Mouse (Mus musculus): ENCODE results near the gene Grip1. TPM values are rescaled to one million over a fixed set of nuclear protein-coding genes. Genes with fewer than 3 reads are reported as not detected.

Gene Grip1
- polyA plus RNA-seq, 1 experiment from 2014 or later, result 0.87 TPM

DNA sequence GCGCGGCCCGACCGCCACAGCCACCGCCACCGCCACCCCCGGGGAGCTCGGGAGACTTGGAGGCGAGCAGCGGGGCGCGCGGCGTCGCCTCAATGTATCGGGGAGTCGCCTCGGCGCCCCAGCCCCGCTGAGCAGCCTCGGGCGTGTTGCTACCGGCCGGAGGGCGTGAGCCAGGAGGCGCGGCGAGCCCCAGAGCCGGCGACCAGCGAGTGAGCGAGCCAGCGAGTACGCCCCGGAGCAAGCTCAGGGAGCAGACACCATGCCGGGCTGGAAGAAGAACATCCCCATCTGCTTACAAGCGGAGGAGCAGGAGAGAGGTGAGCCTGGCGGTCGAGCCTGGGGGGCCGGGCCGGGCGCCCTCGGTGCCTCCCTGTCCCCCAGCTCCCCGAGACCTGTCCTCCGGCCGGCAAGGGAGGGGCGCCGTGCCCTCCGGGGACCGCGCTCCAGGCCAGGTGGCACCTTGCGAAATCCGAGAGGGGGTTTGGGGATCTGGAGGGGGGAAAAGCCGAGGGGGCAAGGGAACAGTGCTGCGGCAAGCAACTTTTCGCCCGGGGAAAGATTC is 557 bp downstream of the Grip1 start:
- DNase-seq (ENCODE audit: low spot score), result no peak
- H3K36me3 ChIP-seq (ENCODE audit: control insufficient read depth, insufficient read depth, low read length), result no peaks in the 10 kb centered on the region
- H3K4me3 ChIP-seq (ENCODE audit: low read depth, low read length), result peak overlapping the region; percentile 72
- peak; percentile 78 for ATAC-seq (ENCODE audit: low FRiP score, low TSS enrichment)
- H3K27ac ChIP-seq (replicated peaks), result peak overlapping the region; percentile 30; the same call in 1 of the 2 replicates
- no peaks in the 10 kb centered on the region for H3K9me3 ChIP-seq (ENCODE audit: control insufficient read depth, low read length)
- WGBS, result 0% methylated on average over 28 of the region's 57 CpGs
- H3K27me3 ChIP-seq (ENCODE audit: control insufficient read depth, insufficient read depth, low read length), result no peaks in the 10 kb centered on the region
- H3K9ac ChIP-seq (ENCODE audit: low read length), result peak overlapping the region; percentile 63
- peak overlapping the region; percentile 99 for H3K4me2 ChIP-seq (replicated peaks; ENCODE audit: low read depth)
- TF ChIP-seq EP300 (optimal IDR thresholded peaks at IDR 0.05), result no peak
- TF ChIP-seq CTCF (IDR thresholded peaks at IDR 0.05; ENCODE audit: low read depth), result no peak
- H3K4me1 ChIP-seq (replicated peaks; ENCODE audit: control insufficient read depth, insufficient read depth), result no peaks in the 10 kb centered on the region

DNA sequence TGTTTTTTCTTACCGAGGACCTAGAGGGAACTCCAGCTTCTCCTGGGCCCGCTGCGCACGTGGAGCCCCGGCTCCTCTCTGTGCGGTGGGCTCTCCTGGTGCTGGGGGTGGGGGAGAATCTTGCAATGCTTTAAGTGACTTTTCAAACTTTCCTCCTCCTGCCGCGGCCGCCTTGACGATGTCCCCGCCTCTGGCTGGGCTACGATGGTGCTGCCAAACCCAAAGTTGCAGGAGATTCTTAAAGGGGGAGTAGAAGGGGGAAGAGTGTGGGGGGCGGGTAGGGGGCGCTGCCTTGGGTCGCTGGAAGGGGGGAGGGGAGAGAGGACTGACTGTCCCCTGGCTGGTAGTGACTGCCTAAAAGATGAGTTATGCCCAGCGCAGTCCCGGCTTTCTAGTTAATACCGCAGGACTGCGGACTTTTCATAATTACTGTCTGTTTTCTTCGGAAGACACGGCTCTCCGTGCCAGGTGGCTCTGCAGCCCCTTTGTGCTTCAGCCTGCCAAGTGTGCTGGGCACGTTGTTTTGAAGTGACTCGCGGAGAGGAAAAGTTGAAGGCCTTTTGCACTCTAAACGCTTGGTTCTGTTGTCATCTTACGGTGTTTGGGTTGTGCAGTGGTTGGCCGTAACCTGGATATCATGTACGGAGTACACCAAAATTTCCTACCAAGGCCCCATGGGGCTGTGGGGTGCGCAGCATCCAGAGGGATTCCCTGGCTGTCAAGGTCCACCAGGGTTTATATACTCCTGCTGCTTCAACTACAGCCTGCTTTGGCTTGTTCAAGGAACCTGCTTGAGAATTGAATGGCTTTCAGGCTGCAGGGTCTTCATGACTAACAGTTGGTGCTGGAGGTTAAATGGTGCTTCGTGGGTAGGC is 1.3 kb downstream of the Grip1 start:
- Histone ChIP-seq H3K27me3 (ENCODE audit: control insufficient read depth, insufficient read depth, low read length) (no peaks in the 10 kb centered on the region), H3K4me1 (replicated peaks; ENCODE audit: control insufficient read depth, insufficient read depth) (no peaks in the 10 kb centered on the region), H3K4me2 (replicated peaks; ENCODE audit: low read depth) (peak overlapping the region; percentile 99), H3K36me3 (ENCODE audit: control insufficient read depth, insufficient read depth, low read length) (no peaks in the 10 kb centered on the region), H3K9me3 (ENCODE audit: control insufficient read depth, low read length) (no peaks in the 10 kb centered on the region), H3K4me3 (ENCODE audit: low read depth, low read length) (peak overlapping the region; percentile 72), H3K9ac (ENCODE audit: low read length) (peak overlapping the region; percentile 63), H3K27ac (replicated peaks) (no peak overlapping the region)
- TF ChIP-seq CTCF (IDR thresholded peaks at IDR 0.05; ENCODE audit: low read depth), result no peak
- no peak for TF ChIP-seq EP300 (optimal IDR thresholded peaks at IDR 0.05)
- no peak for ATAC-seq (ENCODE audit: low FRiP score, low TSS enrichment)
- WGBS, result under 1% methylated on average over 30 of the region's 31 CpGs
- DNase-seq (ENCODE audit: low spot score), result peak; percentile 24

DNA sequence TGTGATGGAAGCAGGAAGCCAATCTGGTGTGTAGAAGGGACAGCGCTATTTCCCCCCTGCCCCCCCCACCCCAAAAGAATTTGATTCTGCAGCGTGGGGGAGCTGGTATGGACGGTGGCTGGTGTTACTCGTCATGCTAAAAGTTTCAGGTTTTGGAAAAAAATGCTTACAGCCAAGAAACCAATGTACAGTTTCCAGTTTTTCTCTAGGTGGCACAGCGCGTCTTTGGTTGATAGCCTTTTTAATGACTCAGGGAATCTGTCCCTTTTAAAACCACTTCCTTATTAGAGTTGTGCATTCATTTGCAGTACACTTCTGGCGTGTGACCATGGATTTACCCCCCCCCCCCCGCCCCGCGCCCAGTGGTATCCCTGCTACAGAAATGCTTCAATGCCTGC is 1.9 kb downstream of the Grip1 start:
- peak overlapping the region; percentile 99 for H3K4me2 ChIP-seq (replicated peaks; ENCODE audit: low read depth)
- no peak for ATAC-seq (ENCODE audit: low FRiP score, low TSS enrichment)
- H3K4me3 ChIP-seq (ENCODE audit: low read depth, low read length), result no peak overlapping the region
- no peaks in the 10 kb centered on the region for H3K9me3 ChIP-seq (ENCODE audit: control insufficient read depth, low read length)
- no peak for DNase-seq (ENCODE audit: low spot score)
- no peak overlapping the region for H3K9ac ChIP-seq (ENCODE audit: low read length)
- no peaks in the 10 kb centered on the region for H3K4me1 ChIP-seq (replicated peaks; ENCODE audit: control insufficient read depth, insufficient read depth)
- 15% methylated on average over 10 of the region's 10 CpGs for WGBS
- no peak overlapping the region for H3K27ac ChIP-seq (replicated peaks)
- H3K36me3 ChIP-seq (ENCODE audit: control insufficient read depth, insufficient read depth, low read length), result no peaks in the 10 kb centered on the region
- TF ChIP-seq CTCF (IDR thresholded peaks at IDR 0.05; ENCODE audit: low read depth) (no peak), EP300 (optimal IDR thresholded peaks at IDR 0.05) (no peak)
- H3K27me3 ChIP-seq (ENCODE audit: control insufficient read depth, insufficient read depth, low read length), result no peaks in the 10 kb centered on the region

DNA sequence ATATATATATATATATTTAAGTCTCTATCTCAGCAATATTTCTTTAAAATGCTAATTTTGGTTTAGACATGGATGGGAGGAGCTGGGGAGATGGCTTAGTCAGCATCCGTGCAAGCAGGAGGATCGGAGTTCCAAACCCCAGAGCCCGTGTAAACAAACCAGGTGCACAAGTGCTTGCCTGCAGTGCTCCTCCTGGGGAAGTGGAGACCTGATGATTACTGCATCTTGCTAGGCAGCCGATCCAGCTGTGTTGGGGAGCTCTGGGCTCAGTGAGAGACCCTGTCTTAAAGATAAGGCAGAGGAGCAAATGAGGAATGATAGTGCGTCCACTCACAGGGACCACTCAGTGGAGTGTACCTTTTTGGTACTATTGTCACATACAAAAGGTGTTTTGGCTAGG is 3.5 kb downstream of the Grip1 start:
- Histone ChIP-seq H3K36me3 (ENCODE audit: control insufficient read depth, insufficient read depth, low read length) (no peaks in the 10 kb centered on the region), H3K4me2 (replicated peaks; ENCODE audit: low read depth) (no peak overlapping the region), H3K27ac (replicated peaks) (no peak overlapping the region), H3K27me3 (ENCODE audit: control insufficient read depth, insufficient read depth, low read length) (no peaks in the 10 kb centered on the region), H3K9ac (ENCODE audit: low read length) (no peak overlapping the region), H3K4me1 (replicated peaks; ENCODE audit: control insufficient read depth, insufficient read depth) (no peaks in the 10 kb centered on the region), H3K9me3 (ENCODE audit: control insufficient read depth, low read length) (no peaks in the 10 kb centered on the region), H3K4me3 (ENCODE audit: low read depth, low read length) (no peak overlapping the region)
- ATAC-seq (ENCODE audit: low FRiP score, low TSS enrichment) (no peak), DNase-seq (ENCODE audit: low spot score) (no peak)
- 87% methylated on average over 5 of the region's 5 CpGs for WGBS
- TF ChIP-seq CTCF (IDR thresholded peaks at IDR 0.05; ENCODE audit: low read depth) (no peak), EP300 (optimal IDR thresholded peaks at IDR 0.05) (no peak)

DNA sequence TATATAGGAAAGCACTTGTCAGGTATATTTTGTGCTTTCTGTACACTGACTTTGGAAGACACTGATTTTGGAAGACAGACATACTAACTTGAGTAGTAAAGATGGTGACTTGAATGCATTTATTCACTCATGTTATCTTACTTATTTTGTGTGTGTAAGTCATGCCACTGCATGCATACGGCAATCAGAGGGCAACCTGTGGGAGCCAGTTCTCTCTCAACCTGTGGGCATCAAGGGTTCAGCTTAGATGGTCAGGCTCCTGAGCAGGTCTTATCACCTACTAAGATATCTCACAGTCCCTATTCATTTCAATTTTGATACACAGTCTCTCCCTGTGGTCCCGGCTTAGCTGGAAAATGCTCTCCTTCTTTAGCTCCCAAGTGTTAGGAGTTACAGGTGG is 5.4 kb downstream of the Grip1 start:
- no peak overlapping the region for H3K4me3 ChIP-seq (ENCODE audit: low read depth, low read length)
- TF ChIP-seq CTCF (IDR thresholded peaks at IDR 0.05; ENCODE audit: low read depth), result no peak
- no peak for TF ChIP-seq EP300 (optimal IDR thresholded peaks at IDR 0.05)
- no peaks in the 10 kb centered on the region for H3K27me3 ChIP-seq (ENCODE audit: control insufficient read depth, insufficient read depth, low read length)
- H3K27ac ChIP-seq (replicated peaks), result no peak overlapping the region
- ATAC-seq (ENCODE audit: low FRiP score, low TSS enrichment) (no peak), DNase-seq (ENCODE audit: low spot score) (no peak)
- H3K4me1 ChIP-seq (replicated peaks; ENCODE audit: control insufficient read depth, insufficient read depth), result no peaks in the 10 kb centered on the region
- H3K9me3 ChIP-seq (ENCODE audit: control insufficient read depth, low read length), result no peaks in the 10 kb centered on the region
- H3K36me3 ChIP-seq (ENCODE audit: control insufficient read depth, insufficient read depth, low read length), result no peaks in the 10 kb centered on the region
- 96% methylated on average over 2 of the region's 2 CpGs for WGBS
- H3K9ac ChIP-seq (ENCODE audit: low read length), result no peak overlapping the region
- H3K4me2 ChIP-seq (replicated peaks; ENCODE audit: low read depth), result no peak overlapping the region

DNA sequence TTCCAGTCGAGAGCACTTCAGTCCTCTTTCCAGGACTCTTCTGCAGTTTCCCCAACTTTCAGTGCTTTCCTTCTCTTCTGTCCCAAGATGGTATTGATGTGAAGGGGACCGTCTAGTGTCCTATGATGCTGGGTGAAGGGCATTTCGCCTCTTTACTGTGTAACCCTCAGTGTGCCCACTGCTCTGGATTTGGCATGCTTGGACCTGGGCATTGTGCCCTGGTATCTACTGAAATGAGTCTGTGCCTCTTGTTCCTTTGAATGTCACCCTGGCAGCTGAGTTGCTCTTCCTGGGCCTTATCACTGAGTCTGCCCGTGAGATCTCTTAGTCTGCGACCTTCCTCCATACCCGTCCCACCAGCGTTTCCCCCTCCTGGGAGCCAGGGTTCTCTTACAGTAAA is 9.7 kb downstream of the Grip1 start:
- Histone ChIP-seq H3K27ac (replicated peaks) (no peak overlapping the region), H3K9ac (ENCODE audit: low read length) (no peak overlapping the region), H3K9me3 (ENCODE audit: control insufficient read depth, low read length) (no peaks in the 10 kb centered on the region), H3K4me1 (replicated peaks; ENCODE audit: control insufficient read depth, insufficient read depth) (no peaks in the 10 kb centered on the region), H3K4me2 (replicated peaks; ENCODE audit: low read depth) (no peak overlapping the region), H3K27me3 (ENCODE audit: control insufficient read depth, insufficient read depth, low read length) (no peaks in the 10 kb centered on the region), H3K4me3 (ENCODE audit: low read depth, low read length) (no peak overlapping the region), H3K36me3 (ENCODE audit: control insufficient read depth, insufficient read depth, low read length) (no peaks in the 10 kb centered on the region)
- TF ChIP-seq EP300 (optimal IDR thresholded peaks at IDR 0.05) (no peak), CTCF (IDR thresholded peaks at IDR 0.05; ENCODE audit: low read depth) (no peak)
- WGBS, result 86% methylated on average over 7 of the region's 7 CpGs
- ATAC-seq (ENCODE audit: low FRiP score, low TSS enrichment), result no peak
- DNase-seq (ENCODE audit: low spot score), result no peak

All from stomach, postnatal 0 days (tissue).